In genomic region chr10:67017891-67018290, GRCm38 (mm10) we compare ENCODE assay signal across 26 mouse cellular contexts.
DNase-seq lines count a peak whose midpoint lies in the region; ATAC-seq and TF ChIP-seq lines count a peak whose summit lies in the region.
"Had no signal": no experiment of that assay in that cellular context is flagged by ENCODE, and none has a peak within 500 bp of the region (broad histone marks: within the 10 kb centered on the region; RNA-seq: fewer than 3 reads in every experiment).

No protein-coding gene starts in this region.

- no peak overlapping the region for H3K27ac ChIP-seq in liver, postnatal 0 days (ENCODE audit: low read depth)
- no peak overlapping the region for H3K27ac ChIP-seq in liver, embryonic 11.5 days (ENCODE audit: low read depth, low read length)
- H3K27ac ChIP-seq: hindbrain, embryonic 10.5 days; intestine, embryonic 15.5 days had no signal

- no peak for DNase-seq in liver, postnatal 0 days
- no peak for DNase-seq in liver, embryonic 11.5 days (ENCODE audit: low spot score)
- DNase-seq in fat pad, adult 2 months (ENCODE audit: extremely low read depth, low read depth, low spot score): peak; percentile 99
- DNase-seq in gastrocnemius, adult 18-20 months (ENCODE audit: low spot score): no peak
- DNase-seq: adrenal gland, postnatal 10 days; adrenal gland, postnatal 36 days; cerebellum, adult 18-20 months; cerebellum, adult 9-10 months; cerebellum, postnatal 14 days; gastrocnemius, postnatal 10 days; gastrocnemius, postnatal 36 days; heart, adult 18-20 months; heart, postnatal 10 days; heart, postnatal 36 days had no signal

- peaks cover 4% of the 10 kb centered on the region for H3K4me1 ChIP-seq in liver, postnatal 0 days (ENCODE audit: insufficient read depth)
- no peaks in the 10 kb centered on the region for H3K4me1 ChIP-seq in liver, embryonic 11.5 days (replicated peaks; ENCODE audit: control insufficient read depth, insufficient read depth, low read length)

- no peaks in the 10 kb centered on the region for H3K27me3 ChIP-seq in liver, postnatal 0 days (ENCODE audit: insufficient read depth, low read length)
- no peaks in the 10 kb centered on the region for H3K27me3 ChIP-seq in liver, embryonic 11.5 days (replicated peaks; ENCODE audit: control insufficient read depth, insufficient read depth, low read length)
- H3K27me3 ChIP-seq: embryonic facial prominence, embryonic 12.5 days; heart, embryonic 12.5 days; heart, embryonic 15.5 days; hindbrain, embryonic 13.5 days; intestine, embryonic 15.5 days; Patski had no signal

- no peak overlapping the region for H3K9ac ChIP-seq in liver, postnatal 0 days (replicated peaks)
- H3K9ac ChIP-seq in liver, embryonic 11.5 days (ENCODE audit: low read depth, low read length): no peak overlapping the region
- H3K9ac ChIP-seq: embryonic facial prominence, embryonic 12.5 days; heart, embryonic 12.5 days; heart, embryonic 15.5 days; hindbrain, embryonic 13.5 days; intestine, embryonic 15.5 days had no signal

- 63% methylated on average over 4 of the region's 4 CpGs for WGBS in liver, postnatal 0 days (ENCODE audit: insufficient replicate concordance)
- WGBS in liver, embryonic 11.5 days: 83% methylated on average over 4 of the region's 4 CpGs

- TF ChIP-seq CTCF in liver, postnatal 0 days (IDR thresholded peaks at IDR 0.05; ENCODE audit: low read depth): 0 out of 2 replicates have a peak, but pooled peaks have one; percentile 2

- no peak for TF ChIP-seq EP300 in liver, postnatal 0 days (IDR thresholded peaks at IDR 0.05; ENCODE audit: low read depth)

- H3K4me3 ChIP-seq in liver, postnatal 0 days (ENCODE audit: low read depth, low read length): no peak overlapping the region
- no peak overlapping the region for H3K4me3 ChIP-seq in liver, embryonic 11.5 days (ENCODE audit: low read depth, low read length)
- H3K4me3 ChIP-seq: embryonic facial prominence, embryonic 12.5 days; erythroblast, embryonic 14.5 days; heart, embryonic 12.5 days; heart, embryonic 15.5 days; hindbrain, embryonic 10.5 days; hindbrain, embryonic 13.5 days; intestine, embryonic 15.5 days had no signal

- peaks cover 18% of the 10 kb centered on the region for H3K36me3 ChIP-seq in liver, postnatal 0 days (replicated peaks; ENCODE audit: insufficient read depth, low read length)
- no peaks in the 10 kb centered on the region; the same call in 1 of the 2 replicates for H3K36me3 ChIP-seq in liver, embryonic 11.5 days (ENCODE audit: control insufficient read depth, insufficient read depth, low read length)

- no peaks in the 10 kb centered on the region for H3K9me3 ChIP-seq in liver, postnatal 0 days (ENCODE audit: low read length)
- H3K9me3 ChIP-seq in liver, embryonic 11.5 days (ENCODE audit: control insufficient read depth, low read length): no peaks in the 10 kb centered on the region
- H3K9me3 ChIP-seq: embryonic facial prominence, embryonic 12.5 days; heart, embryonic 12.5 days; heart, embryonic 15.5 days; hindbrain, embryonic 10.5 days; hindbrain, embryonic 13.5 days; intestine, embryonic 15.5 days had no signal

- ATAC-seq in liver, postnatal 0 days: no peak
- ATAC-seq in liver, embryonic 11.5 days (replicated peaks; ENCODE audit: low FRiP score): no peak
- ATAC-seq in granulocyte monocyte progenitor cell, adult 5-6 weeks (replicated peaks; ENCODE audit: poor library complexity, severe bottlenecking): peak; percentile 22
- ATAC-seq in monocyte, adult 5-6 weeks (replicated peaks; ENCODE audit: insufficient number of reproducible peaks, low FRiP score, low TSS enrichment, poor library complexity, severe bottlenecking): no peak
- ATAC-seq: CD4-positive, CD25-positive, alpha-beta regulatory T cell, adult 4 months; hindbrain, embryonic 16.5 days; Patski had no signal

- H3K4me2 ChIP-seq in liver, postnatal 0 days (ENCODE audit: low read depth, low read length): no peak overlapping the region
- no peak overlapping the region for H3K4me2 ChIP-seq in liver, embryonic 11.5 days
- H3K4me2 ChIP-seq: embryonic facial prominence, embryonic 12.5 days; heart, embryonic 12.5 days; heart, embryonic 15.5 days; hindbrain, embryonic 13.5 days; intestine, embryonic 15.5 days had no signal
